In the genomic region with DNA sequence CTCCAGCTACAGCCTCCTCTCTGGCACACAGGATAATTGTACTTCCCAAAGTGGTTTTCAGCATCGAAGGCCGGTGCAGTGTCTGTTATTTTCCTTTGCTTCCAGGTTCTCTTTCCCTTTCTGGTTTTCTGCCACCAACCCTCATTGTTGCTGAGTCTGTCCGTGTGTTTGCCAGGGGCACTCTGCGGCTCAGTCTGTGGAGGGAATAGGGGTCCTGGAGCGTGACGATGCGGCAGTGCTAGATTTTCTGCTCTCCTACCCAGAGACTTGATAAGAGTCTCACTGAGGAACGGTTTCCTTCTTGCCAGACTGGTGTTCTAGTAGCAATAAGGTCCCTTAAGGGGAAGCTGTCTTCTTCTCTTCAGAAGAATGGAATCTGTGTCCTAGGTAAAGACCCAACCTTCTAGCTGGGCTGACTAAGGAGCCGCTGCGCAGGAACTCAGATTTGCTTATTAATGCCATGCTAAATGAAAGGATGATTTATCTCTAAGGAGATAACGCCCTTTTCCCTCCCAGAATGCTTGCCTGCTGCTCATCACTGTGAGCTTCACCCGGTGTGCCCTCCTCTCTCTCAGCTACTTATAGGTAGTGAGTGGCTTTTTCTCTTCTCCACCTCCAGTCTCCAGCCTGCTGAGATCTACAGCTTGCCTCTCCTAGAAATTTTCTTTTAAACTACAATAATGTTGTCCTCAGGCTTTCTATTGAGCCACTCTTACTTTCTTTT, we compare ENCODE assay signal across 19 mouse cellular contexts.
DNase-seq lines count a peak whose midpoint lies in the region; ATAC-seq and TF ChIP-seq lines count a peak whose summit lies in the region.
"Had no signal": no experiment of that assay in that cellular context is flagged by ENCODE, and none has a peak within 500 bp of the region (broad histone marks: within the 10 kb centered on the region; RNA-seq: fewer than 3 reads in every experiment).

No protein-coding gene starts in this region.

- H3K27me3 ChIP-seq in cerebellum, adult 2 months (ENCODE audit: control insufficient read depth, insufficient read depth, low read length), result no peaks in the 10 kb centered on the region
- H3K27me3 ChIP-seq in kidney, embryonic 16.5 days (ENCODE audit: insufficient read depth, low read length), result no peaks in the 10 kb centered on the region
- H3K27me3 ChIP-seq: heart, embryonic 13.5 days; hindbrain, embryonic 15.5 days; intestine, embryonic 15.5 days; Patski had no signal

- TF ChIP-seq POLR2A in cerebellum, adult 2 months (IDR thresholded peaks at IDR 0.05; ENCODE audit: borderline replicate concordance, insufficient read depth, low read length), result no peak

- 33% methylated on average over 12 of the region's 12 CpGs for WGBS in cerebellum, adult 2 months
- 64% methylated on average over 12 of the region's 12 CpGs for WGBS in kidney, embryonic 16.5 days

- TF ChIP-seq CTCF in cerebellum, adult 2 months (IDR thresholded peaks at IDR 0.05; ENCODE audit: borderline replicate concordance, insufficient read depth, low read depth, low read length), result no peak

- H3K4me3 ChIP-seq in cerebellum, adult 2 months (replicated peaks; ENCODE audit: insufficient read depth, low read depth, low read length), result peak overlapping the region; percentile 9
- H3K4me3 ChIP-seq in kidney, embryonic 16.5 days (ENCODE audit: low read length), result no peak overlapping the region
- H3K4me3 ChIP-seq: heart, embryonic 13.5 days; hindbrain, embryonic 15.5 days; intestine, embryonic 15.5 days; layer of hippocampus, adult 2 months had no signal

- no peak overlapping the region for H3K27ac ChIP-seq in cerebellum, adult 2 months (ENCODE audit: insufficient read depth, low read length)
- H3K27ac ChIP-seq in kidney, embryonic 16.5 days (ENCODE audit: low read length), result no peak overlapping the region
- H3K27ac ChIP-seq: heart, embryonic 13.5 days; hindbrain, embryonic 15.5 days; intestine, embryonic 15.5 days; kidney, postnatal 0 days; layer of hippocampus, adult 2 months had no signal

- no peak for DNase-seq in cerebellum, adult 2 months
- no peak for DNase-seq in cerebellum, adult 9-11 months
- DNase-seq in kidney, postnatal 25 days, result no peak
- peak; percentile 64 for DNase-seq in retina, adult 2 months (ENCODE audit: low read depth, low spot score)
- no peak for DNase-seq in retina, embryonic 14.5 days (ENCODE audit: low spot score)
- DNase-seq: adrenal gland, adult 8-10 months; gastrocnemius, postnatal 10 days; heart, adult 11 months; layer of hippocampus, postnatal 36 days; liver had no signal

- H3K4me1 ChIP-seq in cerebellum, adult 2 months (ENCODE audit: control insufficient read depth, insufficient read depth, low read length), result no peaks in the 10 kb centered on the region
- no peaks in the 10 kb centered on the region for H3K4me1 ChIP-seq in kidney, embryonic 16.5 days (ENCODE audit: insufficient read depth, low read length)
- H3K4me1 ChIP-seq: heart, embryonic 13.5 days; hindbrain, embryonic 15.5 days; intestine, embryonic 15.5 days had no signal

- H3K9ac ChIP-seq in kidney, embryonic 16.5 days (replicated peaks; ENCODE audit: low read length), result no peak overlapping the region
- H3K9ac ChIP-seq: heart, embryonic 13.5 days; hindbrain, embryonic 15.5 days; intestine, embryonic 15.5 days had no signal

- no peaks in the 10 kb centered on the region for H3K36me3 ChIP-seq in kidney, embryonic 16.5 days (ENCODE audit: insufficient read depth, low read length)
- H3K36me3 ChIP-seq: hindbrain, embryonic 15.5 days; intestine, embryonic 15.5 days had no signal

- no peak overlapping the region for H3K4me2 ChIP-seq in kidney, embryonic 16.5 days (replicated peaks; ENCODE audit: low read depth, low read length)
- H3K4me2 ChIP-seq: heart, embryonic 13.5 days; hindbrain, embryonic 15.5 days; intestine, embryonic 15.5 days had no signal

- ATAC-seq in kidney, embryonic 16.5 days (ENCODE audit: low FRiP score, low TSS enrichment), result peak; percentile 59; the same call in 1 of the 2 replicates
- ATAC-seq in erythroid progenitor cell, adult 5-6 weeks (replicated peaks; ENCODE audit: low FRiP score, poor library complexity, severe bottlenecking), result no peak
- ATAC-seq: intestine, embryonic 15.5 days; lung, postnatal 0 days; Patski had no signal

- H3K9me3 ChIP-seq in kidney, embryonic 16.5 days (ENCODE audit: low read length), result no peaks in the 10 kb centered on the region
- H3K9me3 ChIP-seq: hindbrain, embryonic 15.5 days; intestine, embryonic 15.5 days had no signal
